Mouse (Mus musculus) midbrain, embryonic 11.5 days (tissue): ENCODE results near the gene Slc35e3. TPM values are rescaled to one million over a fixed set of nuclear protein-coding genes. Genes with fewer than 3 reads are reported as not detected.

Experiments used
- ATAC-seq: fragments of 200-750 bp; cut with Nextera tagmentation; 2 replicates; pipeline ENCODE4 v1.8.0; 2017; ENCODE audit warnings: moderate TSS enrichment, moderate library complexity; ENCODE audit not compliant: low FRiP score
- DNase-seq: peaks from one replicate; pipeline ENCODE4 v3.0.0; 2015; ENCODE audit warnings: low spot score; ENCODE audit errors: missing footprints
- H3K27ac ChIP-seq: fragments of 300-500 bp; sonication (generic); 2 replicates; pipeline ENCODE4 v1.5.1; 2014; ENCODE audit warnings: low read depth, low read length
- H3K27me3 ChIP-seq: fragments of 300-500 bp; sonication (generic); 2 replicates; pipeline ENCODE4 v1.6.1; 2014; ENCODE audit warnings: mild to moderate bottlenecking, low read length, moderate library complexity, mixed read lengths; ENCODE audit not compliant: control insufficient read depth, insufficient read depth
- H3K36me3 ChIP-seq: fragments of 300-500 bp; sonication (generic); 2 replicates; pipeline ENCODE4 v1.6.1; 2014; ENCODE audit warnings: mild to moderate bottlenecking, low read length, moderate library complexity, mixed read lengths; ENCODE audit not compliant: control insufficient read depth, insufficient read depth
- H3K4me1 ChIP-seq: fragments of 300-500 bp; sonication (generic); 2 replicates; pipeline ENCODE4 v1.6.1; 2014; ENCODE audit warnings: low read length; ENCODE audit not compliant: control insufficient read depth, insufficient read depth
- H3K4me2 ChIP-seq: fragments of 300-500 bp; sonication (generic); 2 replicates; pipeline ENCODE4 v1.6.1; 2014; ENCODE audit warnings: mild to moderate bottlenecking, moderate library complexity
- H3K4me3 ChIP-seq: fragments of 300-500 bp; sonication (generic); 2 replicates; pipeline ENCODE4 v1.5.1; 2014; ENCODE audit warnings: low read depth, low read length
- H3K9ac ChIP-seq: fragments of 300-500 bp; sonication (generic); 2 replicates; pipeline ENCODE4 v1.6.1; 2014; ENCODE audit warnings: low read length
- H3K9me3 ChIP-seq: fragments of 300-500 bp; sonication (generic); 2 replicates; pipeline ENCODE4 v1.6.1; 2016; ENCODE audit warnings: low read length; ENCODE audit not compliant: control insufficient read depth
- WGBS: fragments of 180-500 bp; shearing (Covaris S2); extraction: QIAGEN DNeasy Blood & Tissue Kit; methylation state at CpG from one replicate; pipeline ENCODE4 v1.1.7; 2014; 5-methylcytosine and 5-hydroxymethylcytosine counted together
- polyA plus RNA-seq: library from polyadenylated mRNA; unstranded; fragments of >200 nt; fragmentation: Nextera tagmentation; extraction: Ambion mirVana; gene quantifications from 2 replicates; pipeline ENCODE4 v1.2.1, GENCODE M21; 2014

Slc35e3 gene
- polyA plus RNA-seq, 1 experiment from 2014 or later, result 21.4 TPM

DNA sequence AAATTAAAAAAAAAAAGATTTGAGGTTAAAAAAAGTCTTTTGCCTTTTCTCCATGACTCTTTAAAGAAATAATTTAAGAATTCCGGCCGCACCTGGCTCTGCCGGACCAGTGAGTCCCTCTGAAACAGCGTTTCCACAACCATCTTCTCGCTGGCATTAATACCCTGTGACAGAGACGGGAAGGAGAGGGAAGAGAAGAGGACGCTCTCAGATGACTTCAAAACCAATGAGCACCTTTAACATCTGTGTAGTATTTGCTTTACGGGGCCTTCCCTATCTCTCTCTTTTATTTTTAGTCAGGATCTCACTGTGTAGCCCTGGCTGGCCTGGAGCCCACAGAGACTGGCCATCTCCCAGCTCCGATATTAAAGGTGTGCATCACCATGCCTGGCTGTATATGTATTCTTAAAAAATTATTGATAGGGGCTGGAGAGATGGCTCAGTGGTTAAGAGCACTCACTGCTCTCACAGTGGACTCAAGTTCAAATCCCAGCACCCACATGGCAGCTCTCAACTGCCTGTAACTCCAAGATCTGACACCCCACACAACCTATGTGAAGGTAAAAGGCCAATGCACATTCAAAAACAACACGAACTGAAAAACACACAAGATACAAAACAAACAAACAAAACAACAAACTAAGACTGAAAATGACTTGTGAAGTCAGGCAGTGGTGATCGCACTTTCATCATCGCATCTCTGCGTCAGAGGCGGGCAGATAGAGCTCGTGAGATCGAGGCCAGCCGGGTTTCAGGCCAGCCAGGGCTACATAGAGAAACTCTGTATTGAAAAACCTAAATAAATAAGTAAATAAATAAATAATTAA is 31.5 kb upstream of the Slc35e3 start:
- H3K4me2 ChIP-seq, result no peak overlapping the region
- ATAC-seq (no peak), DNase-seq (peak; percentile 35)
- H3K9ac ChIP-seq, result no peak overlapping the region
- no peaks in the 10 kb centered on the region for H3K9me3 ChIP-seq
- H3K27ac ChIP-seq, result no peak overlapping the region
- H3K4me1 ChIP-seq, result no peaks in the 10 kb centered on the region
- peaks cover 36% of the 10 kb centered on the region for H3K36me3 ChIP-seq
- WGBS, result 96% methylated on average over 17 of the region's 17 CpGs
- no peaks in the 10 kb centered on the region for H3K27me3 ChIP-seq
- no peak overlapping the region for H3K4me3 ChIP-seq

DNA sequence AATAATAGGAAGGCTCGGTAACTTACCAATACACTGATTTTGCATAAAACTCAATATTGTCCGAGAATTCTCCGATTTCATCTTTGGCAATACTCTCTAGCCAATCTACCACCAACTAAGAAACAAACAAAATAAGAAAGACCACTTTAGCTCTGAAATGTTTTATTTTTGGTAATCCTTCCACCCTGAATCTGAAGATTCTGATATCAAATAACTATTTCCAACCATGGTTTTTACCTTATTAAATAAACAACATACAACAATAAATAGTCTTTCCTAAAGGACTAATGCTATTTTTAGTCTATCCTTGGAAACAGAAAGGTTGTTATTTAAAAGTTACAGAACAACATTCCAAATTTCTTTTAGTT is 30.9 kb upstream of the Slc35e3 start:
- Histone ChIP-seq H3K9ac (no peak overlapping the region), H3K4me2 (no peak overlapping the region), H3K27me3 (no peaks in the 10 kb centered on the region), H3K4me3 (no peak overlapping the region), H3K27ac (no peak overlapping the region), H3K9me3 (no peaks in the 10 kb centered on the region), H3K4me1 (no peaks in the 10 kb centered on the region), H3K36me3 (peaks cover 38% of the 10 kb centered on the region)
- DNase-seq (no peak), ATAC-seq (no peak)
- 97% methylated on average over 3 of the region's 3 CpGs for WGBS

DNA sequence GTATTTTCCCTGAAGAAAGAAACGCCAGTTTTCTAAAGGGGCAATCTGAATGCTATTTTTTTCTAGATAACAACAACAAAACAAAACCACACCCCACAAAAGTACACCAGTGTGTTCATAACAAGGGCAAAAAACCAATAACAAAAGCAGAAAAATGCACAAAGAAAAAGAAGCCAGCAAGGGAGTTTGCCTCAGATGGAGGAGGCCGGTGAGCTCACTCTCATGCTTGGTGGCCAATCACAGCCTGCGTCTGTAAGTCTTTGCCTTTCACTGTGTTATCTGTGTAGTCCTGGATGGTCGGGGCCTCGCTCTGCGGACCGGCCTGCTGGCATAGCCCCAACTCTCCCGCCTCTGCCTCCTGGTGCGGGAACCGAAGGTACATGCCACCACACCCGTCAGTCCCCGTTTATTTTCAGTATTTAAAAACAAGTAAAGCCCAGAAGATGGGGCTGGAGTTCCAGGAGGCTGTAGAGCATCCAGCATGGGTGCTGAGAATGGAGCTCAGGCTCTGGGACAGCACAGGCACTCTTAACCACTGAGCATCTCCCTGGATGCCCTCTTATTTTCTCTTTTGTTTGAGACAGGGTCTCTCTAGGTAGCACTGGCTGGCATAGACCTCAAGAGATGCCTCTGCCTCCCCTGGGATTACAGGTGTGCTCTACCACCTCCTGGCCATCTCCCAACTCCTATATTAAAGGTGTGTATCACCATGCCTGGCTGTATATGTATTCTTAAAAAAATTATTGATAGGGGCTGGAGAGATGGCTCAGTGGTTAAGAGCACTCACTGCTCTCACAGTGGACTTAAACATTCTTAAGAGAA is 30.3 kb upstream of the Slc35e3 start:
- Histone ChIP-seq H3K4me1 (no peaks in the 10 kb centered on the region), H3K27ac (no peak overlapping the region), H3K9me3 (no peaks in the 10 kb centered on the region), H3K27me3 (no peaks in the 10 kb centered on the region), H3K4me2 (no peak overlapping the region), H3K4me3 (no peak overlapping the region), H3K9ac (no peak overlapping the region), H3K36me3 (peaks cover 37% of the 10 kb centered on the region)
- DNase-seq (peak; percentile 72), ATAC-seq (no peak)
- WGBS, result 93% methylated on average over 12 of the region's 12 CpGs

GRCm38 (mm10) chr10:117775401-117776144 is 29.4 kb upstream of the Slc35e3 start:
- Histone ChIP-seq H3K27me3 (no peaks in the 10 kb centered on the region), H3K36me3 (peaks cover 29% of the 10 kb centered on the region), H3K4me2 (no peak overlapping the region), H3K4me1 (no peaks in the 10 kb centered on the region), H3K9ac (no peak overlapping the region), H3K9me3 (no peaks in the 10 kb centered on the region), H3K27ac (no peak overlapping the region), H3K4me3 (no peak overlapping the region)
- DNase-seq (no peak), ATAC-seq (no peak)
- WGBS, result 89% methylated on average over 6 of the region's 6 CpGs

GRCm38 (mm10) chr10:117774817-117775120 is 28.6 kb upstream of the Slc35e3 start:
- no peak overlapping the region for H3K4me3 ChIP-seq
- H3K4me2 ChIP-seq, result no peak overlapping the region
- ATAC-seq (no peak), DNase-seq (no peak)
- H3K4me1 ChIP-seq, result no peaks in the 10 kb centered on the region
- no peak overlapping the region for H3K27ac ChIP-seq
- H3K36me3 ChIP-seq, result peaks cover 34% of the 10 kb centered on the region
- WGBS, result 100% methylated on average over 1 of the region's 1 CpGs
- no peaks in the 10 kb centered on the region for H3K27me3 ChIP-seq
- no peaks in the 10 kb centered on the region for H3K9me3 ChIP-seq
- H3K9ac ChIP-seq, result no peak overlapping the region

DNA sequence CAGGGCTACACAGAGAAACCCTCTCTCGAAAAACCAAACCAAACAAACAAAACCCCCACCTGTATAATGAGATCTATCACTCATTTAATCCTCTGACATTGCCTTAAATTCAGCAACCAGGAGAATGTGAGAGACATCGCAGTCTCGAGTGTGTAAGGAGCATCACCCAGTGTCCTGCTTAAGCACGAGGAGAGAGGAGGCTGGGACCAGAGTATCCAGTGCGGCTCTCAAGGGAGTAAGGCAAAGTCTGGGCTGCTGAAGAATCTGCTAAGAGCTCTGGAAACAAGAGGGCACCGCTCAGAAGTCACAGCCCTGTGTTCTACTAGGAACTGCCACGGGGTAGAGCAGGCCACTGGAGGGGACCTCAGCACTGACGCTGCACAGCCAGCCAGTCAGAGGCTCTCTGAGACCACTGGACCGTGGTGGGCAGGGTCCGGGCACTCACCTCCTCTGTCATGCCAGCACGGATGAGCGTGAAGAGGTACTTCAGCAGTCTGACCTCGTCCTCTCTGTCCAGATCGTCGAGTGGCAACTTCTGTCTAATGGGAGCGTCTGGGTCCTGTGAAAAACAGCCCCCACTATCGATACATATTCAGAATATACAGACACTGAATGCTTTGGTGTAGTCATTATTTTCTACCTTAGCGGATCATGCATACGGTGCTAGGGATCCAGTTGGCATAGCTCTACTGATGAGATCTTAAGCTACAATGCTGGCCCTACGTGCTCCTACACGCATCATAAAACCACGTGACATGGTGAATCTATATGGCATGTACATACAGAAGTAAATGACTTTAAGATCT is 28.0 kb upstream of the Slc35e3 start:
- Histone ChIP-seq H3K27me3 (no peaks in the 10 kb centered on the region), H3K9ac (no peak overlapping the region), H3K4me1 (no peaks in the 10 kb centered on the region), H3K4me3 (no peak overlapping the region), H3K27ac (no peak overlapping the region), H3K36me3 (peaks cover 34% of the 10 kb centered on the region), H3K4me2 (no peak overlapping the region), H3K9me3 (no peaks in the 10 kb centered on the region)
- DNase-seq (peak; percentile 61), ATAC-seq (no peak)
- 95% methylated on average over 22 of the region's 22 CpGs for WGBS

- Histone ChIP-seq H3K27ac (no peak overlapping the region), H3K9ac (no peak overlapping the region), H3K4me1 (no peaks in the 10 kb centered on the region), H3K36me3 (peaks cover 36% of the 10 kb centered on the region), H3K4me2 (no peak overlapping the region), H3K4me3 (no peak overlapping the region), H3K27me3 (no peaks in the 10 kb centered on the region), H3K9me3 (no peaks in the 10 kb centered on the region)
- DNase-seq, result peak; percentile 49
- WGBS, result 95% methylated on average over 7 of the region's 7 CpGs
- no peak for ATAC-seq
Measured at GRCm38 (mm10) chr10:117773106-117773720, 27.0 kb upstream of the Slc35e3 start.

DNA sequence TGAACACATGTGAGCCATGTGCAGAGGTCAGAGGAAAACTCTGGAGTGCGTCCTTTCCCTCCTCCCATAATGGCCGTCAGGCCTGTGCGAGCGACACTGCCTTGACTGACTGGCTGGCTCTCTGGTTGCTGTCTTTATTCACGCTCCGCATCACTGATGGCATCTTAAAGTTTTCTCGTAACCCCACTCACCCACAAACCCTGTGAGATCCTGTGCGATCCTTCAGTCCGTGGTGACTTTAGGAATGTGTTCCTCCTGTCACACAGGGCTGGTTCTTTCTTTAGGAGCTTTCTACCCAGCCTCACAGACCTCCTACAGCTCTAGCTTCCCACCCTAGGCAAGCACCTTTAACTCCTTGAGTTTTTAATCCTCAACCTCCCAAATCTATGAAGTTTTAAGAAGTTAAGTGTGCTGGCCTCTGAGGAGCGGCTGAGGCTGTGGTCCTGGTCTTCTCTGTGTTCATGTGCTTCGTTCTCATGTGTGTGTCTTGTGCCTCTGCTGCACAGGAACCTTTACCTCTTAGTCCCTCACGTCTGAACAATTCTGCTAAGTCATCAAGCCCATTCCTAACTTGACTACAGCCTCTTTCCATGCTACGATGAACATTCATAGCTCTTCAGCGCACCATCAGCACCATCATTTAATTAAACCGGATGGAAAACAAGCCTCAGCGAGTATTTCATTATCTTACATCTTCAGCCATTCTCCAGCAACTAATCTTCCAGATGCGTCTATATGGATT is 26.4 kb upstream of the Slc35e3 start:
- Histone ChIP-seq H3K4me2 (no peak overlapping the region), H3K4me1 (no peaks in the 10 kb centered on the region), H3K36me3 (peaks cover 40% of the 10 kb centered on the region), H3K9me3 (no peaks in the 10 kb centered on the region), H3K27ac (no peak overlapping the region), H3K27me3 (no peaks in the 10 kb centered on the region), H3K9ac (no peak overlapping the region), H3K4me3 (no peak overlapping the region)
- 89% methylated on average over 17 of the region's 17 CpGs for WGBS
- DNase-seq, result peak; percentile 74
- ATAC-seq, result no peak
